In genomic region chr11:55471467-55471866, GRCm38 (mm10) we compare ENCODE assay signal across 9 mouse cellular contexts. TPM values are rescaled to one million over a fixed set of nuclear protein-coding genes. Genes with fewer than 3 reads are reported as not detected.
A peak's percentile ranks its signal among the peaks of the same experiment; 100 is the strongest.
DNase-seq lines count a peak whose midpoint lies in the region; ATAC-seq and TF ChIP-seq lines count a peak whose summit lies in the region.
"Had no signal": no experiment of that assay in that cellular context is flagged by ENCODE, and none has a peak within 500 bp of the region (broad histone marks: within the 10 kb centered on the region; RNA-seq: fewer than 3 reads in every experiment).

No protein-coding gene starts in this region.

- H3K4me2 ChIP-seq in lung, embryonic 14.5 days = peak overlapping the region; percentile 84
- peak overlapping the region; percentile 95 for H3K4me2 ChIP-seq in neural tube, embryonic 13.5 days

- TF ChIP-seq POLR2A in cerebellum, adult 2 months (IDR thresholded peaks at IDR 0.05; ENCODE audit: borderline replicate concordance, insufficient read depth, low read length) = no peak

- H3K9ac ChIP-seq in lung, embryonic 14.5 days = peak overlapping the region; percentile 97; the same call in 1 of the 2 replicates
- H3K9ac ChIP-seq in neural tube, embryonic 13.5 days = peak overlapping the region; percentile 97; the same call in 1 of the 2 replicates

- no peak for TF ChIP-seq CTCF in lung, embryonic 14.5 days (IDR thresholded peaks at IDR 0.05; ENCODE audit: low read depth)
- no peak for TF ChIP-seq CTCF in cerebellum, adult 2 months (IDR thresholded peaks at IDR 0.05; ENCODE audit: borderline replicate concordance, insufficient read depth, low read depth, low read length)

- H3K27ac ChIP-seq in lung, embryonic 14.5 days (ENCODE audit: low read depth) = no peak overlapping the region
- no peak overlapping the region for H3K27ac ChIP-seq in forebrain, embryonic 10.5 days
- no peak overlapping the region for H3K27ac ChIP-seq in limb, embryonic 10.5 days
- no peak overlapping the region for H3K27ac ChIP-seq in neural tube, embryonic 13.5 days (replicated peaks)
- no peak overlapping the region for H3K27ac ChIP-seq in cerebellum, adult 2 months (ENCODE audit: insufficient read depth, low read length)

- no peaks in the 10 kb centered on the region for H3K27me3 ChIP-seq in lung, embryonic 14.5 days (ENCODE audit: insufficient read depth, low read length)
- no peaks in the 10 kb centered on the region for H3K27me3 ChIP-seq in forebrain, embryonic 10.5 days (ENCODE audit: poor library complexity, severe bottlenecking)
- H3K27me3 ChIP-seq in limb, embryonic 10.5 days (ENCODE audit: low read depth, poor library complexity, severe bottlenecking) = no peaks in the 10 kb centered on the region
- H3K27me3 ChIP-seq in neural tube, embryonic 13.5 days = no peaks in the 10 kb centered on the region
- no peaks in the 10 kb centered on the region for H3K27me3 ChIP-seq in cerebellum, adult 2 months (ENCODE audit: control insufficient read depth, insufficient read depth, low read length)

- H3K4me3 ChIP-seq in lung, embryonic 14.5 days (ENCODE audit: low read depth, low read length) = peak overlapping the region; percentile 100
- peak overlapping the region; percentile 98 for H3K4me3 ChIP-seq in forebrain, embryonic 10.5 days
- H3K4me3 ChIP-seq in limb, embryonic 10.5 days = peak overlapping the region; percentile 95
- H3K4me3 ChIP-seq in neural tube, embryonic 13.5 days = peak overlapping the region; percentile 97
- no peak overlapping the region for H3K4me3 ChIP-seq in cerebellum, adult 2 months (replicated peaks; ENCODE audit: insufficient read depth, low read depth, low read length)

- peaks cover 32% of the 10 kb centered on the region; the same call in 1 of the 2 replicates for H3K36me3 ChIP-seq in lung, embryonic 14.5 days (ENCODE audit: insufficient read depth)
- H3K36me3 ChIP-seq in forebrain, embryonic 10.5 days (replicated peaks) = peaks cover 55% of the 10 kb centered on the region
- H3K36me3 ChIP-seq in limb, embryonic 10.5 days = peaks cover 50% of the 10 kb centered on the region
- peaks cover 22% of the 10 kb centered on the region for H3K36me3 ChIP-seq in neural tube, embryonic 13.5 days

- H3K9me3 ChIP-seq in lung, embryonic 14.5 days (ENCODE audit: low read depth, low read length) = no peaks in the 10 kb centered on the region
- no peaks in the 10 kb centered on the region for H3K9me3 ChIP-seq in forebrain, embryonic 10.5 days
- H3K9me3 ChIP-seq in limb, embryonic 10.5 days (replicated peaks) = no peaks in the 10 kb centered on the region
- no peaks in the 10 kb centered on the region for H3K9me3 ChIP-seq in neural tube, embryonic 13.5 days

- DNase-seq in lung, embryonic 14.5 days = no peak
- no peak for DNase-seq in lung, postnatal 10 days
- DNase-seq in forebrain, embryonic 10.5 days (ENCODE audit: extremely low spot score, low spot score) = no peak
- no peak for DNase-seq in limb, embryonic 10.5 days (ENCODE audit: low spot score)
- no peak for DNase-seq in cerebellum, adult 2 months
- no peak for DNase-seq in adrenal gland, adult 18-20 months (ENCODE audit: low spot score in 2 of 2)
- DNase-seq in right cerebral cortex, postnatal 36 days (ENCODE audit: low spot score in 2 of 2) = no peak
- DNase-seq: embryo, embryonic 11 days had no signal

- 88% methylated on average over 7 of the region's 7 CpGs for WGBS in lung, embryonic 14.5 days
- WGBS in forebrain, embryonic 10.5 days = 96% methylated on average over 7 of the region's 7 CpGs
- 92% methylated on average over 7 of the region's 7 CpGs for WGBS in limb, embryonic 10.5 days
- 92% methylated on average over 7 of the region's 7 CpGs for WGBS in neural tube, embryonic 13.5 days
- 89% methylated on average over 7 of the region's 7 CpGs for WGBS in cerebellum, adult 2 months

- 0 out of 2 replicates have a peak, but pooled peaks cover 5% of the 10 kb centered on the region for H3K4me1 ChIP-seq in lung, embryonic 14.5 days (ENCODE audit: insufficient read depth)
- peaks cover 40% of the 10 kb centered on the region for H3K4me1 ChIP-seq in forebrain, embryonic 10.5 days
- H3K4me1 ChIP-seq in limb, embryonic 10.5 days = peaks cover 18% of the 10 kb centered on the region
- peaks cover 41% of the 10 kb centered on the region for H3K4me1 ChIP-seq in neural tube, embryonic 13.5 days (replicated peaks)
- H3K4me1 ChIP-seq in cerebellum, adult 2 months (ENCODE audit: control insufficient read depth, insufficient read depth, low read length) = peaks cover 3% of the 10 kb centered on the region; the same call in 1 of the 2 replicates

- ATAC-seq in lung, embryonic 14.5 days (ENCODE audit: insufficient read depth) = no peak
- no peak for ATAC-seq in neural tube, embryonic 13.5 days (ENCODE audit: low read depth)

RNA-seq across cellular contexts. Expression of gene G3bp1, which starts 2.0 kb away (rescaled TPM):
- 203 and 217 TPM in 2 replicates for polyA plus RNA-seq in lung, embryonic 14.5 days (2014; fragmentation: Nextera tagmentation; extraction: Ambion mirVana)
- polyA plus RNA-seq in forebrain, embryonic 10.5 days (2016; fragmentation: Nextera tagmentation; extraction: Ambion mirVana) = 292 TPM in 2 replicates
- polyA plus RNA-seq in limb, embryonic 10.5 days (2016; fragmentation: Nextera tagmentation; extraction: Ambion mirVana) = 267 and 279 TPM in 2 replicates
- polyA plus RNA-seq in neural tube, embryonic 13.5 days (2015; fragmentation: Nextera tagmentation; extraction: Ambion mirVana) = 111 and 119 TPM in 2 replicates
- 21.3 and 22.8 TPM in 2 replicates for polyA plus RNA-seq in cerebellum, adult 2 months (2012; rRNA removed)
- total RNA-seq in adrenal gland, adult 18-20 months (2021) = 10 to 100 TPM; 49.7 to 56.3 TPM

RNA-seq across cellular contexts. Expression of gene Atox1, which starts 10.4 kb away (rescaled TPM):
- 506 and 535 TPM in 2 replicates for polyA plus RNA-seq in lung, embryonic 14.5 days (2014; fragmentation: Nextera tagmentation; extraction: Ambion mirVana)
- polyA plus RNA-seq in forebrain, embryonic 10.5 days (2016; fragmentation: Nextera tagmentation; extraction: Ambion mirVana) = 215 and 218 TPM in 2 replicates
- 224 and 237 TPM in 2 replicates for polyA plus RNA-seq in limb, embryonic 10.5 days (2016; fragmentation: Nextera tagmentation; extraction: Ambion mirVana)
- 281 and 343 TPM in 2 replicates for polyA plus RNA-seq in neural tube, embryonic 13.5 days (2015; fragmentation: Nextera tagmentation; extraction: Ambion mirVana)
- polyA plus RNA-seq in cerebellum, adult 2 months (2012; rRNA removed) = 203 and 218 TPM in 2 replicates
- 100 to 1,000 TPM; 231 to 325 TPM for total RNA-seq in adrenal gland, adult 18-20 months (2021)

RNA-seq across cellular contexts. Expression of gene Sparc, which starts 48.5 kb away (rescaled TPM):
- 1,429 and 1,454 TPM in 2 replicates for polyA plus RNA-seq in lung, embryonic 14.5 days (2014; fragmentation: Nextera tagmentation; extraction: Ambion mirVana)
- polyA plus RNA-seq in forebrain, embryonic 10.5 days (2016; fragmentation: Nextera tagmentation; extraction: Ambion mirVana) = 311 and 318 TPM in 2 replicates
- polyA plus RNA-seq in limb, embryonic 10.5 days (2016; fragmentation: Nextera tagmentation; extraction: Ambion mirVana) = 183 and 211 TPM in 2 replicates
- 730 and 747 TPM in 2 replicates for polyA plus RNA-seq in neural tube, embryonic 13.5 days (2015; fragmentation: Nextera tagmentation; extraction: Ambion mirVana)
- polyA plus RNA-seq in cerebellum, adult 2 months (2012; rRNA removed) = 1,317 and 1,324 TPM in 2 replicates
- 1,000 to 10,000 TPM; 1,159 to 2,168 TPM for total RNA-seq in adrenal gland, adult 18-20 months (2021)
